Mouse (Mus musculus): ENCODE measurements around the gene Sh2b2. TPM values are rescaled to one million over a fixed set of nuclear protein-coding genes. Genes with fewer than 3 reads are reported as not detected.
A peak's percentile ranks its signal among the peaks of the same experiment; 100 is the strongest.
"Not testable (repeated sequence)": the region's sequence is repeated elsewhere in the genome, so short reads cannot be mapped to it uniquely, and the experiment has no call there.

Gene Sh2b2
- polyA plus RNA-seq, 1 experiment from 2014 or later = 11.8 TPM

GRCm38 (mm10) chr5:136218585-136218984, 27.8 kb downstream of the Sh2b2 start:
- no peaks in the 10 kb centered on the region for H3K4me1 ChIP-seq (ENCODE audit: control insufficient read depth, insufficient read depth, low read length)
- 80% methylated on average over 12 of the region's 12 CpGs for WGBS
- no peak overlapping the region for H3K9ac ChIP-seq (ENCODE audit: low read length)
- no peaks in the 10 kb centered on the region for H3K27me3 ChIP-seq (ENCODE audit: control insufficient read depth, insufficient read depth, low read length)
- no peak overlapping the region for H3K4me3 ChIP-seq (ENCODE audit: low read depth, low read length)
- H3K9me3 ChIP-seq (ENCODE audit: control insufficient read depth, low read length) = no peaks in the 10 kb centered on the region
- no peak for ATAC-seq (ENCODE audit: low FRiP score)
- H3K4me2 ChIP-seq = no peak overlapping the region
- no peaks in the 10 kb centered on the region for H3K36me3 ChIP-seq (ENCODE audit: control insufficient read depth, insufficient read depth, low read length)
- H3K27ac ChIP-seq (ENCODE audit: low read depth, low read length) = no peak overlapping the region
- peak; percentile 23 for DNase-seq (ENCODE audit: low spot score, missing footprints)

DNA sequence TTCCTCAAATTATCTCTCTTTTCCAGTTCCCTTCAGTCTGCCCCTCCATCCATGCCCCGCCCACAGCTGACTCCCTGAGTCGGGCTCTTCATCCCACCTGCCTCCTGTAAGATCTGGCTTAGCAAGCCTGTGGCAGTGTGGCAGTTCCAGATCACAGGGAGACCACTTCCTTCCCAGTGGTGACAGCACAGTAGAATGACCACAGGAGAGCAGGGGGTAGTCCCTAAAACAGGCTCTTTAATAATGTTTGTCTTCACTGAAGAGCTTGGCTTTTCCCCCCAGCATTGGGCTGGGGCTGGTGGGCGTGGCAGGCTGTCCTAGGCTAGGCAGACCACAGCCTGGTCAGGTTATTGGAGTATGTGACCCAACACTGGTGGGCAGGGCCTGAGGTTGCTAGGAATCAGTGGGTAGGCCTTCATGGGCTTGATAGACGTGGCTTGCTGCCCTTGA, 28.4 kb downstream of the Sh2b2 start:
- Histone ChIP-seq H3K9ac (ENCODE audit: low read length) (no peak overlapping the region), H3K36me3 (ENCODE audit: control insufficient read depth, insufficient read depth, low read length) (no peaks in the 10 kb centered on the region), H3K27ac (ENCODE audit: low read depth, low read length) (no peak overlapping the region), H3K4me2 (no peak overlapping the region), H3K27me3 (ENCODE audit: control insufficient read depth, insufficient read depth, low read length) (no peaks in the 10 kb centered on the region), H3K9me3 (ENCODE audit: control insufficient read depth, low read length) (no peaks in the 10 kb centered on the region), H3K4me3 (ENCODE audit: low read depth, low read length) (no peak overlapping the region), H3K4me1 (ENCODE audit: control insufficient read depth, insufficient read depth, low read length) (no peaks in the 10 kb centered on the region)
- peak; percentile 53 for DNase-seq (ENCODE audit: low spot score, missing footprints)
- WGBS = 80% methylated on average over 4 of the region's 4 CpGs
- ATAC-seq (ENCODE audit: low FRiP score) = no peak

DNA sequence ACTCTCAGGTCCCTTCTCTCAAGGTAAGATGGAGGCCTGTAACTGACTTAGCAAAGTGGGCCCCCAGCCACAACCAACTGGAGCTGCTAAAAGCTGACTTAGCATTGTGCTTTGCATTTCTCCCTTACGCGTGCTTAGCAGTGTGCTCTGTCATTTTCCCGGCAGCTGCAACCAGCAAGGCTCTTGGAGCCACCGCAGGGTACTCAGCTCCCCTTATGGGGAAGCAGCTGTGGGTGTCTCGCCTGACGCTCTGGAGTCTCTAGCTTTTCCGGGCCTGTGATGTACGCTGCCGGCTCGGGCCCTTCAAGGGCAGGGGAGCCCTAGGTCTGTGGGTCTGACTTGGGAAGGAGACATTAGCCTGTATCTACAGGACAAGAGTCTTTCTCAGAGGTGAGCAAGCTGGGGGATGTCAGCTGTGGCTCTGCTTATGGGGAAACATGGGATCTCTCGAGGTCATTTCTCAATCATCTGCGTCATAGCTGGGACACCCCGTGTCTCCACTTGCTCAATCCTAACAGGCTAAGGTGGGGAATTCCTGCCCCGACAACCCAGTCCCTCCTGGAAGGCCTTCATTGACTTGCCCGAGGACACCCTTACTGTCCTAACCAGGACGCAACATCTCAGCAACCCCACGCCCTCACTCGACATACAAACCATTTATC, 29.2 kb downstream of the Sh2b2 start:
- 86% methylated on average over 18 of the region's 18 CpGs for WGBS
- no peak overlapping the region for H3K9ac ChIP-seq (ENCODE audit: low read length)
- H3K4me1 ChIP-seq (ENCODE audit: control insufficient read depth, insufficient read depth, low read length) = no peaks in the 10 kb centered on the region
- ATAC-seq (ENCODE audit: low FRiP score) (no peak), DNase-seq (ENCODE audit: low spot score, missing footprints) (peak; percentile 78)
- H3K4me3 ChIP-seq (ENCODE audit: low read depth, low read length) = no peak overlapping the region
- H3K4me2 ChIP-seq = no peak overlapping the region
- no peak overlapping the region for H3K27ac ChIP-seq (ENCODE audit: low read depth, low read length)
- no peaks in the 10 kb centered on the region for H3K27me3 ChIP-seq (ENCODE audit: control insufficient read depth, insufficient read depth, low read length)
- no peaks in the 10 kb centered on the region for H3K9me3 ChIP-seq (ENCODE audit: control insufficient read depth, low read length)
- no peaks in the 10 kb centered on the region for H3K36me3 ChIP-seq (ENCODE audit: control insufficient read depth, insufficient read depth, low read length)

DNA sequence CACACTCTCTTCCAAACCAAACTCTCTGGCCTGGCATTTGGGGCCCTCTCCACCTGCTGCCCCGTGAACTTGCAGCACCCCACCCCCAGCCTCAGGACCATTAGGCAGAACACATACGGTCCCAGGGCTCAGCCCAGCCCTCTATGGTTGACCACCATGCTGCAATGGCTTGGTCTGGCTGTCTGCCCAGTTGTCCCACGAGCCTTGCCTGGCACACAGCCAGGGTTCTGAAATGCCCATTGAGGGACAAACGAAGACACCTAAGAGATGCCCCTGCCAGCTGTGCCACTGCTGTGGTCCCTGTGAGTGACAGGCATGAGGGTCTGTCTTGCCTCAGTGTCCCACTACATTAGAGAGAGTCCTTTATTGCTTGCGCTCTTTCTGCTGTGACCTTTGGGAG, 30.4 kb downstream of the Sh2b2 start:
- H3K9me3 ChIP-seq (ENCODE audit: control insufficient read depth, low read length) = no peaks in the 10 kb centered on the region
- DNase-seq (ENCODE audit: low spot score, missing footprints) = peak; percentile 59
- no peaks in the 10 kb centered on the region for H3K36me3 ChIP-seq (ENCODE audit: control insufficient read depth, insufficient read depth, low read length)
- no peaks in the 10 kb centered on the region for H3K27me3 ChIP-seq (ENCODE audit: control insufficient read depth, insufficient read depth, low read length)
- H3K27ac ChIP-seq (ENCODE audit: low read depth, low read length) = no peak overlapping the region
- H3K4me1 ChIP-seq (ENCODE audit: control insufficient read depth, insufficient read depth, low read length) = no peaks in the 10 kb centered on the region
- no peak for ATAC-seq (ENCODE audit: low FRiP score)
- H3K9ac ChIP-seq (ENCODE audit: low read length) = no peak overlapping the region
- H3K4me3 ChIP-seq (ENCODE audit: low read depth, low read length) = no peak overlapping the region
- 88% methylated on average over 5 of the region's 5 CpGs for WGBS
- H3K4me2 ChIP-seq = no peak overlapping the region

- no peak for ATAC-seq (ENCODE audit: low FRiP score)
- Histone ChIP-seq H3K4me2 (no peak overlapping the region), H3K4me3 (ENCODE audit: low read depth, low read length) (no peak overlapping the region), H3K4me1 (ENCODE audit: control insufficient read depth, insufficient read depth, low read length) (no peaks in the 10 kb centered on the region), H3K27ac (ENCODE audit: low read depth, low read length) (no peak overlapping the region), H3K27me3 (ENCODE audit: control insufficient read depth, insufficient read depth, low read length) (no peaks in the 10 kb centered on the region), H3K9me3 (ENCODE audit: control insufficient read depth, low read length) (no peaks in the 10 kb centered on the region), H3K9ac (ENCODE audit: low read length) (no peak overlapping the region), H3K36me3 (ENCODE audit: control insufficient read depth, insufficient read depth, low read length) (no peaks in the 10 kb centered on the region)
- peak; percentile 10 for DNase-seq (ENCODE audit: low spot score, missing footprints)
- 92% methylated on average over 3 of the region's 3 CpGs for WGBS
These were observed 31.1 kb downstream of the Sh2b2 start for GRCm38 (mm10) chr5:136215211-136215610.

DNA sequence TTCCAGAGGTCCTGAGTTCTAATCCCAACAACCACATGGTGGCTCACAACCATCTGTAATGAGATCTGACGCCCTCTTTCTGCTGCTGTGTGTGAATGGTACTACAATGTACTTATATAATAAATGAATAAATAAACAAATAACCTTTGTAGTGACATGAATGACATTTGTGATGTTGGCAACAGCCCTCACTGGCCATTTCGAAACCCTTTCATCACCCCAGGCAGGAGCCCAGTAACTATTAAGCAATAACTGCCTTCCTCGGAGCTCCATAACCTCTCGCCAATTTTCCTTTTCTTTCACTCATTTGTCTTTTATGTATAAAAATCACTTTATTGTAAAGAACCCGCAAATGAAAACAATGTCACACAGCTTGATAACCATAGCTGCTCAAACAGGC, 32.6 kb downstream of the Sh2b2 start:
- Histone ChIP-seq H3K9me3 (ENCODE audit: control insufficient read depth, low read length) (no peaks in the 10 kb centered on the region), H3K9ac (ENCODE audit: low read length) (no peak overlapping the region), H3K4me3 (ENCODE audit: low read depth, low read length) (no peak overlapping the region), H3K27ac (ENCODE audit: low read depth, low read length) (no peak overlapping the region), H3K4me2 (no peak overlapping the region), H3K36me3 (ENCODE audit: control insufficient read depth, insufficient read depth, low read length) (no peaks in the 10 kb centered on the region), H3K4me1 (ENCODE audit: control insufficient read depth, insufficient read depth, low read length) (no peaks in the 10 kb centered on the region), H3K27me3 (ENCODE audit: control insufficient read depth, insufficient read depth, low read length) (no peaks in the 10 kb centered on the region)
- WGBS = 83% methylated on average over 5 of the region's 5 CpGs
- DNase-seq (ENCODE audit: low spot score, missing footprints) (no peak), ATAC-seq (ENCODE audit: low FRiP score) (no peak)

DNA sequence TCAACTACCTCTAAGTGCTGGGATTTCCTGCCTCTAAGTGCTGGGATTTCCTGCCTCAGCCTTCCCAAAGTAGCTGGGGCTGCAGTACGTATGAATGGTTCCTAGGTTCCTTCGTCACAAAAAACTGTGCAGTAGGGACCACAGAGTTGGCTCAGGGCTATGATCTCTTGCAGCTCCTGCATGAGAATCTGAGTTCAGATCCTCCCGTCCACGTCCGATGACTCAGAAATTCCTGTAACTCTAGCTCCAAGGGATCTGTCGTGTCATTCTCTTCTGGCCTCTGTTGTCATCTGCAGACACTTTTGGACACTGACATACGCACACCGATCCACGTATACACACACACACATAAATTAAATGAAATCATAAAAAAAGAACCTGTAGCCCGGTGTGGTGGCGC, 33.6 kb downstream of the Sh2b2 start:
- no peak for ATAC-seq (ENCODE audit: low FRiP score)
- Histone ChIP-seq H3K4me1 (ENCODE audit: control insufficient read depth, insufficient read depth, low read length) (no peaks in the 10 kb centered on the region), H3K4me3 (ENCODE audit: low read depth, low read length) (no peak overlapping the region), H3K9me3 (ENCODE audit: control insufficient read depth, low read length) (no peaks in the 10 kb centered on the region), H3K9ac (ENCODE audit: low read length) (no peak overlapping the region), H3K27ac (ENCODE audit: low read depth, low read length) (no peak overlapping the region), H3K36me3 (ENCODE audit: control insufficient read depth, insufficient read depth, low read length) (no peaks in the 10 kb centered on the region), H3K4me2 (no peak overlapping the region), H3K27me3 (ENCODE audit: control insufficient read depth, insufficient read depth, low read length) (no peaks in the 10 kb centered on the region)
- DNase-seq (ENCODE audit: low spot score, missing footprints) = peak; percentile 53
- WGBS = 94% methylated on average over 11 of the region's 11 CpGs

- not testable (repeated sequence) for H3K9ac ChIP-seq (ENCODE audit: low read length); H3K27me3 ChIP-seq (ENCODE audit: control insufficient read depth, insufficient read depth, low read length); H3K4me1 ChIP-seq (ENCODE audit: control insufficient read depth, insufficient read depth, low read length); H3K9me3 ChIP-seq (ENCODE audit: control insufficient read depth, low read length); H3K4me3 ChIP-seq (ENCODE audit: low read depth, low read length); H3K27ac ChIP-seq (ENCODE audit: low read depth, low read length); H3K4me2 ChIP-seq; ATAC-seq (ENCODE audit: low FRiP score); H3K36me3 ChIP-seq (ENCODE audit: control insufficient read depth, insufficient read depth, low read length)
- DNase-seq (ENCODE audit: low spot score, missing footprints) = peak; percentile 17
- 90% methylated on average over 14 of the region's 14 CpGs for WGBS
These were observed 34.8 kb downstream of the Sh2b2 start for GRCm38 (mm10) chr5:136211341-136212102.

DNA sequence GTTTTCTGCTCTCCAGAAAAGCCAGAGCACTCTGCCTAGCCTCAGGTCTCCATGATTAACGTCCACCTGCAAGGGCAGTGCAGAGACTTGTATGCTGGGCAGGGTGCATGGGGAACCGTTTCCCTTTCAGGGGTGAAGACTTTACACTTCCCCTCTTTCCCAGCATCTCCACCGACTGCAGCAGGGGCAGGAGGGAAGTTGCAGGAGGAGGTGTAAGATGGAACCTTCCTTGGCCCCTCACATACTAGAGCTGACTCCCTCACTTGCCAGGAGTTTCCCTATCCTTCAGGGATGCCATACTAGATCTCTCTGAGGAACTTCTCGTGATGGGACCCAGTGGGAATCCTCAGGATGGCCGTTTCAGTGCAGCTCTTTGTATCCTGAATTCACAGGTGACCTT, 35.8 kb downstream of the Sh2b2 start:
- no peak overlapping the region for H3K4me2 ChIP-seq
- no peaks in the 10 kb centered on the region for H3K27me3 ChIP-seq (ENCODE audit: control insufficient read depth, insufficient read depth, low read length)
- no peak for ATAC-seq (ENCODE audit: low FRiP score)
- DNase-seq (ENCODE audit: low spot score, missing footprints) = no peak
- no peak overlapping the region for H3K27ac ChIP-seq (ENCODE audit: low read depth, low read length)
- H3K36me3 ChIP-seq (ENCODE audit: control insufficient read depth, insufficient read depth, low read length) = no peaks in the 10 kb centered on the region
- H3K9me3 ChIP-seq (ENCODE audit: control insufficient read depth, low read length) = no peaks in the 10 kb centered on the region
- H3K4me1 ChIP-seq (ENCODE audit: control insufficient read depth, insufficient read depth, low read length) = no peaks in the 10 kb centered on the region
- no peak overlapping the region for H3K4me3 ChIP-seq (ENCODE audit: low read depth, low read length)
- 74% methylated on average over 5 of the region's 5 CpGs for WGBS
- no peak overlapping the region for H3K9ac ChIP-seq (ENCODE audit: low read length)

Data from midbrain, embryonic 11.5 days (tissue).